Mouse (Mus musculus) liver, embryonic 14.5 days (tissue): ENCODE measurements around the gene Olfr543.

Experiments
- CTCF ChIP-seq: IDR thresholded peaks from 2 replicates; pipeline ENCODE4 v1.5.1; 2016; ENCODE audit warnings: antibody characterized with exemption, low read depth, control low read depth
- EP300 ChIP-seq: IDR thresholded peaks from 2 replicates; pipeline ENCODE4 v1.6.1; 2016; ENCODE audit warnings: antibody characterized with exemption, low read depth

GRCm38 (mm10) chr7:102486105-102486504 lies 4.6 kb upstream of the Olfr543 start:
- no peak for TF ChIP-seq CTCF
- no peak for TF ChIP-seq EP300
